Mouse (Mus musculus) cortical plate, adult 2 months (tissue): ENCODE measurements around the gene Ggn. TPM values are rescaled to one million over a fixed set of nuclear protein-coding genes. Genes with fewer than 3 reads are reported as not detected.
"Not testable (repeated sequence)": the region's sequence is repeated elsewhere in the genome, so short reads cannot be mapped to it uniquely, and the experiment has no call there.

Experiments
- H3K27ac ChIP-seq: fragments of 200-500 bp; 2 replicates; pipeline ENCODE4 v1.5.1; 2012; ENCODE audit warnings: low read length, control low read depth, inconsistent platforms; ENCODE audit not compliant: insufficient read depth
- H3K4me1 ChIP-seq: fragments of 200-500 bp; 2 replicates; pipeline ENCODE4 v1.6.1; 2011; ENCODE audit warnings: low read length; ENCODE audit not compliant: control insufficient read depth, insufficient read depth
- H3K4me3 ChIP-seq: fragments of 200-500 bp; 2 replicates; pipeline ENCODE4 v1.5.1; 2011; ENCODE audit warnings: mild to moderate bottlenecking, low read length, control low read depth; ENCODE audit not compliant: insufficient read depth
- CTCF ChIP-seq: fragments of 200-500 bp; IDR thresholded peaks from 2 replicates; pipeline ENCODE4 v1.5.1; 2011; ENCODE audit warnings: mild to moderate bottlenecking, control low read depth, low read length; ENCODE audit not compliant: insufficient read depth; ENCODE audit errors: extremely low read depth
- POLR2A ChIP-seq: fragments of 200-500 bp; IDR thresholded peaks from 2 replicates; pipeline ENCODE4 v1.6.1; 2011; ENCODE audit warnings: mild to moderate bottlenecking, low read length, control low read depth; ENCODE audit not compliant: insufficient read depth; ENCODE audit errors: extremely low read depth
- polyA plus RNA-seq: library from polyadenylated mRNA; depleted of rRNA; stranded (reverse); fragments of >200 nt; gene quantifications from 2 replicates; pipeline ENCODE4 v1.2.3, GENCODE M21; 2012

Ggn gene
- polyA plus RNA-seq, 1 experiment, result 0.52 TPM

GRCm38 (mm10) chr7:29172390-29173016 is 2.5 kb downstream of the Ggn start:
- TF ChIP-seq CTCF (no peak), POLR2A (0 out of 2 replicates have a peak, but pooled peaks have one; percentile 28)
- no peak overlapping the region for H3K4me3 ChIP-seq
- H3K27ac ChIP-seq, result no peak overlapping the region
- H3K4me1 ChIP-seq, result no peaks in the 10 kb centered on the region

- H3K4me1 ChIP-seq, result peaks cover 8% of the 10 kb centered on the region
- H3K4me3 ChIP-seq, result no peak overlapping the region
- no peak overlapping the region for H3K27ac ChIP-seq
- 0 out of 2 replicates have a peak, but pooled peaks have one; percentile 14 for TF ChIP-seq CTCF
- TF ChIP-seq POLR2A, result no peak
Observed at GRCm38 (mm10) chr7:29178106-29178505, 8.1 kb downstream of the Ggn start.

- Histone ChIP-seq H3K4me3 (peak overlapping the region; percentile 96), H3K27ac (no peak overlapping the region), H3K4me1 (peaks cover 8% of the 10 kb centered on the region)
- TF ChIP-seq CTCF, result no peak
- TF ChIP-seq POLR2A, result no peak
Observed at GRCm38 (mm10) chr7:29179323-29179722, 9.3 kb downstream of the Ggn start.

- peak; percentile 74 for TF ChIP-seq POLR2A
- 0 out of 2 replicates have a peak, but pooled peaks have one; percentile 26 for TF ChIP-seq CTCF
- Histone ChIP-seq H3K27ac (0 out of 2 replicates have a peak within 1 kb of the TSS, but pooled peaks have one; percentile 30), H3K4me1 (peaks cover 8% of the 10 kb centered on the region), H3K4me3 (peak within 1 kb of the TSS; percentile 96)
Observed at GRCm38 (mm10) chr7:29180077-29180853, 10.3 kb downstream of the Ggn start, which contains the start of gene Psmd8. Psmd8 (minus strand) TSS chr7:29180701.

- Histone ChIP-seq H3K27ac (no peak overlapping the region), H3K4me1 (peaks cover 8% of the 10 kb centered on the region), H3K4me3 (peak overlapping the region; percentile 96)
- TF ChIP-seq POLR2A (no peak), CTCF (no peak)
Observed at GRCm38 (mm10) chr7:29180854-29181236, 10.8 kb downstream of the Ggn start.

- not testable (repeated sequence) for H3K4me1 ChIP-seq, H3K27ac ChIP-seq, H3K4me3 ChIP-seq
Observed at GRCm38 (mm10) chr7:29181323-29181722, 11.3 kb downstream of the Ggn start.

- H3K4me1 ChIP-seq, H3K4me3 ChIP-seq, H3K27ac ChIP-seq: not testable (repeated sequence)
Observed at GRCm38 (mm10) chr7:29194230-29194629, 24.2 kb downstream of the Ggn start.

- TF ChIP-seq POLR2A (no peak), CTCF (no peak)
- H3K4me3 ChIP-seq, result no peak overlapping the region
- H3K27ac ChIP-seq, result no peak overlapping the region
- H3K4me1 ChIP-seq, result no peaks in the 10 kb centered on the region
Observed at GRCm38 (mm10) chr7:29202577-29202976, 32.6 kb downstream of the Ggn start.

GRCm38 (mm10) chr7:29211013-29211412 is 41.0 kb downstream of the Ggn start:
- H3K4me1 ChIP-seq, result not testable (repeated sequence)
- H3K4me3 ChIP-seq, result 0 out of 2 replicates have a peak overlapping the region, but pooled peaks have one; percentile 3

More at GRCm38 (mm10) chr7:29211013-29211412, 41.0 kb downstream of the Ggn start:
- H3K27ac ChIP-seq, result not testable (repeated sequence)
